Mouse (Mus musculus) heart, embryonic 12.5 days (tissue): ENCODE measurements around the gene Lyzl4. TPM values are rescaled to one million over a fixed set of nuclear protein-coding genes. Genes with fewer than 3 reads are reported as not detected.

Experiments
- ATAC-seq: fragments of 200-750 bp; cut with Nextera tagmentation; 2 replicates; pipeline ENCODE4 v1.8.0; 2017; ENCODE audit warnings: moderate TSS enrichment, moderate library complexity; ENCODE audit not compliant: insufficient number of reproducible peaks, low FRiP score
- H3K27ac ChIP-seq: fragments of 300-500 bp; sonication (generic); 2 replicates; pipeline ENCODE4 v1.5.1; 2016; ENCODE audit warnings: mild to moderate bottlenecking, moderate library complexity; ENCODE audit not compliant: poor library complexity, severe bottlenecking
- H3K27me3 ChIP-seq: fragments of 300-500 bp; sonication (generic); replicated peaks from 2 replicates; pipeline ENCODE4 v1.6.1; 2016; ENCODE audit warnings: mild to moderate bottlenecking, moderate library complexity
- H3K36me3 ChIP-seq: fragments of 300-500 bp; sonication (generic); 2 replicates; pipeline ENCODE4 v1.6.1; 2016; ENCODE audit warnings: mild to moderate bottlenecking, moderate library complexity
- H3K4me1 ChIP-seq: fragments of 300-500 bp; sonication (generic); replicated peaks from 2 replicates; pipeline ENCODE4 v1.6.1; 2016; ENCODE audit warnings: mild to moderate bottlenecking
- H3K4me2 ChIP-seq: fragments of 300-500 bp; sonication (generic); 2 replicates; pipeline ENCODE4 v1.6.1; 2016; ENCODE audit warnings: mild to moderate bottlenecking, moderate library complexity
- H3K4me3 ChIP-seq: fragments of 300-500 bp; sonication (generic); 2 replicates; pipeline ENCODE4 v1.5.1; 2016; ENCODE audit warnings: mild to moderate bottlenecking
- H3K9ac ChIP-seq: fragments of 300-500 bp; sonication (generic); 2 replicates; pipeline ENCODE4 v1.6.1; 2016; ENCODE audit warnings: mild to moderate bottlenecking, moderate library complexity
- H3K9me3 ChIP-seq: fragments of 300-500 bp; sonication (generic); replicated peaks from 2 replicates; pipeline ENCODE4 v1.6.1; 2016; ENCODE audit warnings: mild to moderate bottlenecking, moderate library complexity
- WGBS: fragments of 180-500 bp; shearing (Covaris S2); methylation state at CpG from one replicate; pipeline ENCODE4 v1.1.7; 2016; 5-methylcytosine and 5-hydroxymethylcytosine counted together
- polyA plus RNA-seq: library from polyadenylated mRNA; unstranded; fragments of >200 nt; fragmentation: Nextera tagmentation; extraction: Ambion mirVana; gene quantifications from 2 replicates; pipeline ENCODE4 v1.2.1, GENCODE M21; 2016

Gene Lyzl4
- polyA plus RNA-seq, 1 experiment from 2014 or later: not detected

DNA sequence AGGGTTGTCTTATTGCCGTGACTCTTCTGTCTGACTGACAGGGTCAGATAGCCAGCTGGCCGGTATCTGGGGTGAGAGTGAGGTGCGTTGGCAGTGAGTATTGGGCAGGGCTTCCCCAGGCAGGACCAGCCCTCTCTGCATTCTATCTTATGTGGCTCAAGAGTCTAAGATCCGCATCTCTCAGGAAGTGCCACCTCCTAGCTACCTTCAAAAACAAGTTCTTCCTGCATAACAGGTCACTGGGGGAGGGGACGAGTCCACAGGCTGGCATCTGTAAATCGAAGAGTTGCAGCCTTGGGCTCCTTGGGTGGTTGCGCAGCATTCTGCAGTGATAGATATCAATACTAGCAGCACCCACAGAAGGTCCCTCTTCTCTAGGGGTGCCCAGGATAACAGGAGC lies 5.1 kb upstream of the Lyzl4 start:
- no peaks in the 10 kb centered on the region for H3K36me3 ChIP-seq
- H3K9ac ChIP-seq: no peak overlapping the region
- H3K27me3 ChIP-seq: peaks cover 29% of the 10 kb centered on the region
- H3K9me3 ChIP-seq: no peaks in the 10 kb centered on the region
- H3K4me3 ChIP-seq: no peak overlapping the region
- H3K4me2 ChIP-seq: no peak overlapping the region
- no peak for ATAC-seq
- 53% methylated on average over 7 of the region's 7 CpGs for WGBS
- H3K4me1 ChIP-seq: peaks cover 13% of the 10 kb centered on the region
- no peak overlapping the region for H3K27ac ChIP-seq

DNA sequence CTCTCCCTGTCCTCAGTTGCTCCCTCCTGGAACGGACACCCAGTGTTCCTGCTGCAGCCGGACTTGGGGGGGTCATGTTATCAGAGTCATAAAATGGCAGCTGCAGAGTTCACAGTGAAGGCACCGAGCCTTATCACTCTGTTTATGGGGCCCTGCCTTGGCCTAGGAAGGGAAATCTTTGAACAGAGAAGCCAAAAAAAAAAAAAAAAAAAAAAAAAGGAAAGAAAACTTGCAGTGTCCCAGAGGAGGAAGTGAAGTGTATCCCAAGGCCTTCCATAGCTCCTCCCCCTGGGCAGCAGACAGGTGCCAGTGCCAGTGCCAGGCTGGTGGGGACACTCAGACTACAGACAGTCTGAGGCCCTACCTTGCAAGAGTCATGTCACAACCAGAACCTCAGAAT lies 3.0 kb upstream of the Lyzl4 start:
- WGBS: 34% methylated on average over 3 of the region's 3 CpGs
- no peak overlapping the region for H3K9ac ChIP-seq
- H3K27me3 ChIP-seq: peaks cover 51% of the 10 kb centered on the region

DNA sequence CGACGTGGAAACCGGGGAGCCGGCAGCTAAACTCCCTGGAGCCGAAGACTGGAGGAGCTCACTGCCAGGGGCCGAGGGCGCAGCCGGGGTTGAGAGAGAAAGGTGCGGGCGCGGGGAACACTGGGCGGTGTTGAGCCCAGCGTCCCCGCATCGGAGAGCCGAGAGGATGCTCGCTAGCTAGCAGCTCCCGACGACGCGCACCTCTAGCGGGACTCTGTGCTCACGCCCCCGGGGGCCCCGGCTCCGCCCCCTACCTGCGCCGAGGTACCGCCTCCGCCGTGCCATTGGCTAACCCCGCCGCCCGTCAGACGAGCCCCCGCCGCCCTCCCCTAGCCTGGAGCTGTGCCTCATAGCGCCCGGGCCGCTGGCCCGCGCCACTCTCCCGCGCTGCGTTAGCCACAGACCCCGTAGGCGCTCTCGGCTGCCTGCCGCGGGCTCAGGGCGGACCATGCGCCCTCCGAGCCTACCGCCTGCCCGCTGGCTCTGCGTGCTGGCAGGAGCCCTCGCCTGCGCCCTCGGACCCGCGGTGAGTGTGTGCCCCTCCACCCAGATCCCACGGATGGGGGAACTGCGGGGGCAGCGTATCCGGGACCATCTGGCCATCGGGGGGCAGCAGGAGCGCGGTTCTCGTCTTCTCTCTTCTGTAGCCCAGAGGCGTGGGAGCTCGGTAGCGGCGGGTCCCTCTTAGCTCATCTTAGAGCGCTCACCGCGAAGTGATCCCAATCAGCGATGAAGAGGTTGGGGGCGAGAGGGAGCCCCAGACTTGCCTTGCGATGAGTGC lies 695 bp upstream of the Lyzl4 start, which contains the start of gene Vipr1:
Gene Vipr1 (plus strand): TSS at position 316 of the 781 bp plus-strand sequence.
- Histone ChIP-seq H3K4me3 (peak within 1 kb of the TSS; percentile 53), H3K4me2 (peak within 1 kb of the TSS; percentile 91), H3K4me1 (peaks cover 21% of the 10 kb centered on the region), H3K36me3 (no peaks in the 10 kb centered on the region), H3K9me3 (no peaks in the 10 kb centered on the region), H3K27ac (no peak within 1 kb of the TSS), H3K9ac (peak within 1 kb of the TSS; percentile 64), H3K27me3 (peaks cover 74% of the 10 kb centered on the region)
- under 1% methylated on average over 78 of the region's 79 CpGs for WGBS
- peak; percentile 56 for ATAC-seq

More for the DNA sequence above, 3.0 kb upstream of the Lyzl4 start:
- Histone ChIP-seq H3K36me3 (no peaks in the 10 kb centered on the region), H3K4me1 (peaks cover 21% of the 10 kb centered on the region), H3K4me2 (no peak overlapping the region), H3K9me3 (no peaks in the 10 kb centered on the region), H3K27ac (no peak overlapping the region), H3K4me3 (no peak overlapping the region)
- ATAC-seq: no peak

DNA sequence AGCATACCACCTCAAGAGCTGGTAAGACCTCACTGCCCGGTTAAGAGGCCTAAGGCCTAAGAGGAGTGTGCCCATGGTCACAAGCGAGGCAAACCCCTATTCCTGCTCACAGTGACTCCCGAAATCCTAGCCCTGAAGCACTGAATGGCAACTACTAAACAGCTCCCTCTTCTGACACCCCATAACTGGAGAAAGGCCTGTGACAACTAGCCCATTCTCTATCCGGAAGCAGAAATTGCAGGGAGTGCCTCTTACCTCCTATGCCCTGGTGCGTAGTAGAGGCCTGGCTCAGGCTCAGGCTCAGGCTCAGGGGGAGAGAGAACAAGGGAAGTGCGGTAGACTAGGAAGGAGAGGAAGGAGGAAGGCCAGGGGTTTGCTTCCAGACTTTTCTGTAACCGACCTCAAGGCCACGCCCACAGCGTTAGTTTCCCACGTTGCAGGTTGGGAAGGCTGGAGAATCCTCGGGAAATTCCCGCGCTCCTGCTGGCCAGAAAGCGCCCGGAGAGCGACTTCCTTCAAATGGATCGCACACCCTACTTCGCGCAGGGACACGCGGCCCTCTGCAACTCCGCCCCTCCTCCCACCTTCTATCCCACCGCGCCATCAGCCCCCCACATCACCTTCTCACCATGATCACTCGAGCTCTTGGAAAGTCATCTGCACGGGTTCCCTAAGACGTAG lies 521 bp downstream of the Lyzl4 start:
- H3K4me1 ChIP-seq: peaks cover 21% of the 10 kb centered on the region
- peak overlapping the region; percentile 64 for H3K9ac ChIP-seq
- no peak for ATAC-seq
- peak overlapping the region; percentile 91 for H3K4me2 ChIP-seq
- peaks cover 83% of the 10 kb centered on the region for H3K27me3 ChIP-seq
- no peak overlapping the region for H3K27ac ChIP-seq
- H3K4me3 ChIP-seq: peak overlapping the region; percentile 53
- no peaks in the 10 kb centered on the region for H3K9me3 ChIP-seq
- H3K36me3 ChIP-seq: no peaks in the 10 kb centered on the region
- 10% methylated on average over 26 of the region's 27 CpGs for WGBS

DNA sequence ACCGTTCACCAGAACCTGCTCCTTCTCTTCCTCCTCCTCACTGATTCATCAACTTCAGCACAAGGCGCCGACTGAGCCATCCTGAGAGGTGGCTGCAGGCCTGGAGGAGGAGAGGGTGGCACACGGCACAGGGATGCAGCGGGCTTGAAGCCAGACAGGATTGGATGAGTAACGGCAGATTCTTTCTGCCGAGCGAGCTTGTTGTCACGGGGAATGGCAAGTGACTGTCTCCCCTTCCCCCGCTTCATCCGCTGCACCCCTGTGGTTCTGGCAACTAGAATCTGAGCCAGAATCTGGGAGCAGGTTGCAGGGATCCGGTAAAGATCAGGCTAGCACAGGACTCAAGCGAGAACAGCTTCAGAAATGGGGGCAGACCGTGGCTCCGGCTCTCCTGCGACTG lies 2.1 kb downstream of the Lyzl4 start:
- H3K27me3 ChIP-seq: peaks cover 93% of the 10 kb centered on the region
- no peak overlapping the region for H3K9ac ChIP-seq
- no peak for ATAC-seq
- H3K4me1 ChIP-seq: peaks cover 21% of the 10 kb centered on the region
- H3K4me3 ChIP-seq: no peak overlapping the region
- H3K27ac ChIP-seq: no peak overlapping the region
- H3K4me2 ChIP-seq: no peak overlapping the region
- no peaks in the 10 kb centered on the region for H3K9me3 ChIP-seq
- H3K36me3 ChIP-seq: no peaks in the 10 kb centered on the region
- WGBS: 53% methylated on average over 16 of the region's 16 CpGs

DNA sequence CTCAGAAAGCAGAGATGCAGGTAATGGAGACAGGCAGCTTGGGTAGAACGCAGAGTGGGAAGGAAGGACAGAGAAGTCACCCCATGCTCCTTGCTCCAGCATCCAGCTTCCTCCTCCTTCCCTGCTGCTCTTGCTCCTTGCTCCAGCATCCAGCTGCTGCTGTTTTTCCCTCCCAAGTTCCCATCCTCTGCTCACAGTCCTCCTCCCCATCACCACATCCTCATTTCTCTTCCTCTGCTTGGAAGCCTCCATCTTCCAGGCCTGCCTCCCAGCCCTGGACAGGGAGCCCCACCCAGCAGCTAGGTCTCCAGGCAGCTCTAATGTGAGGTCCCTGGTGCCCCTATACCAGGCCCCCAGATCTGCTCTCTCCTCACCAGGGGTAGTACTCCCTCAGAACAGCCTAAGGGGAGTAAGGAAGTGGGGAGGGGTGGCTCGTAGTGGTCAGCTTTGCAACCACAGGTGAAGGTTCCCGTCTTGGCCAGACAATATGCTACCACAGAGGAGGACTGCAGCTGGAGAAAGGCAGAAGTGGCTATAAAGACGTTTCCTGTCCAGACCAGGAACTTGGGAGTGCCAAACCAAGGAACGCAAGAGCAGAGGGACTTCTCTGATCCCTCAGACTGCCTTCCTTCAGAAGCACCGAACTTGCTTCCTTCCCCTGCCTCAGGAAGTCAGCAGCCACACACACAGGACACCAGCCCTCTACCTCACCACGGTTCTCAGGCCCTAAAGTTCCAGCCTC lies 5.9 kb downstream of the Lyzl4 start:
- no peak for ATAC-seq
- no peaks in the 10 kb centered on the region for H3K9me3 ChIP-seq
- H3K27me3 ChIP-seq: peaks cover 67% of the 10 kb centered on the region
- H3K9ac ChIP-seq: no peak overlapping the region
- no peaks in the 10 kb centered on the region for H3K36me3 ChIP-seq
- no peak overlapping the region for H3K27ac ChIP-seq
- 46% methylated on average over 7 of the region's 7 CpGs for WGBS
- no peak overlapping the region for H3K4me3 ChIP-seq
- peaks cover 11% of the 10 kb centered on the region for H3K4me1 ChIP-seq
- H3K4me2 ChIP-seq: no peak overlapping the region

DNA sequence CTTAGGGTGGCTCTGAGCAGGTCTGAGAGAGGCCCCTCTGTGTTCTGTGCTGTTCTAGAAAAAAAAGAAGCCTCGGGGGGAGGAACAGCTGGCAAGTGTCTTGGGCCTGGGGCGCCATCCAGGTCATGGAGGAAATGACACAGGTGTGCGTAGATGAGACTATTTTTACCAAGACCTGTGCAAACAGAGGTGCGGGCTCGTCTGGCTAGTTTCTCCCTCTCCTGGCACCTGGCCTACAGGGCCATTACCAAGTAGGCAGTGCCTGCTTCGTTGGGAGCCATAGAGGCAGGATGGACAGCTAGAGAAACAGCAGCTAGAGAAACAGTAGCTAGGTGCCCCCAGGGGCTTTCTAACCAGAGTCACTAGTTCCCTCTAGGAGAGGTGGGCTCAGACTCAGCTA lies 8.6 kb downstream of the Lyzl4 start:
- H3K4me2 ChIP-seq: no peak overlapping the region
- no peak overlapping the region for H3K27ac ChIP-seq
- peaks cover 40% of the 10 kb centered on the region for H3K27me3 ChIP-seq
- no peak for ATAC-seq
- peaks cover 11% of the 10 kb centered on the region for H3K4me1 ChIP-seq
- H3K4me3 ChIP-seq: no peak overlapping the region
- 78% methylated on average over 6 of the region's 6 CpGs for WGBS
- no peaks in the 10 kb centered on the region for H3K9me3 ChIP-seq
- no peak overlapping the region for H3K9ac ChIP-seq
- H3K36me3 ChIP-seq: no peaks in the 10 kb centered on the region

DNA sequence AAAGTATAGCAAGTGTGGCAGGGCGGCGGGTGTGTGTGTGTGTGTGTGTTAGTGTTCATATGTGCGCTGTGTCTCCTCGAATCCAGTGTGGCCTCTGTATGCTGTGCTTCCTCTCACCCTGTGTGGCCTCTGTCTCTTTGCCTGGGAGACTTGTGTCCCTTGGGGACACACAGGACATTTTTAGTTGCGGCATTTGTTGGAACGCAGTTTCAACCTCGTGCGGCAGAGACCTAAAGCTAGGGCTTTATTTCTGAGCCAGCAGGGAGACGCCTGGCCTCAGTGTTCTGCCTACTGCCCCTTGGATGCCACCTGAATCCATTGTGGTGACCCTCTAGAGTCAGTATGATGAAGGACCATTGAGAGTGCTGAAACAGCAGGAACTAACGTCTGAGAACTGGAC lies 9.0 kb downstream of the Lyzl4 start:
- Histone ChIP-seq H3K27me3 (peaks cover 36% of the 10 kb centered on the region), H3K4me3 (no peak overlapping the region), H3K36me3 (no peaks in the 10 kb centered on the region), H3K4me1 (peaks cover 11% of the 10 kb centered on the region), H3K9me3 (no peaks in the 10 kb centered on the region), H3K27ac (no peak overlapping the region), H3K4me2 (no peak overlapping the region), H3K9ac (no peak overlapping the region)
- ATAC-seq: no peak
- 86% methylated on average over 10 of the region's 10 CpGs for WGBS

DNA sequence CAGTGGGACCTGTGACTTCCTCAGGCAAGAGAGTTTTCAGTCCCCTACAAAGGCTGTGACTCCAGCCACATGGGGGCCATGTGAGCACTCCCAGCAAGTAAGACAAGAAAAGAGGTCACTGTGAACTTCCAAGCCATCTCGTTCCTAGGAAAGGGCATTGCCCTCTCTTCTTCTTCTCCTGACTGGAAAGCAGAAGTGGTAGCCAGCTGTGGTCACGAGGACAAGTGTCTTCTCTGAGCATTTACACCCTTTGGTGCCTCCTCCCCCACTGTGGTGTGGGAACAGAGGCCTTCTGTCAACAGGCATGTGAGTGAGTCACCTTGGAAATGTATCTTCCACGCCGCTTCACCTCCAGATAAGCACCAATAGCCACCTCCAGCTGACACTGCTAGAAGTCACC lies 9.9 kb downstream of the Lyzl4 start:
- peaks cover 28% of the 10 kb centered on the region for H3K27me3 ChIP-seq
- WGBS: 30% methylated on average over 4 of the region's 4 CpGs
- no peak overlapping the region for H3K9ac ChIP-seq
- peaks cover 11% of the 10 kb centered on the region for H3K4me1 ChIP-seq
- H3K9me3 ChIP-seq: no peaks in the 10 kb centered on the region
- no peak overlapping the region for H3K27ac ChIP-seq
- H3K4me2 ChIP-seq: no peak overlapping the region
- H3K36me3 ChIP-seq: no peaks in the 10 kb centered on the region
- no peak overlapping the region for H3K4me3 ChIP-seq
- ATAC-seq: no peak

DNA sequence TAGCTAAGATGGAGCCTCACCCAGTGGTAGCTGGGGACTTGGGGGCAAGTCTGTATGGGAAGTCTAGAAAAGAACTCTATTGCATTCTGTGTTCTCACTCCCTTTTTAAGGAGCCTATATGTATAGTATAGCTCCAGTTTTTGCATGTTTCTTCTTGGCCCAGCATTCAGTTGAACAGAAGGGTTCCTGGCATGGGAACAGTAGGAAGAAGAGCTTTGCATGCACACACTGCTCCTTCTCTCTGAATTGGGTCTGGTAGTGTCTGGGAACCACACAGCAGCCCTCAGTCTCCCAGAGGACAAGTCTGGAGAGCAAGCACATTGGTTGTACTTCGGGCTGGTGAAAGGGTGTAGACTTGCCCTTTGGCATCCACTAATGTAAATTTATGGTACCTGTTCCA lies 11.3 kb downstream of the Lyzl4 start:
- Histone ChIP-seq H3K9me3 (no peaks in the 10 kb centered on the region), H3K4me2 (no peak overlapping the region), H3K4me1 (peaks cover 11% of the 10 kb centered on the region), H3K4me3 (no peak overlapping the region), H3K9ac (no peak overlapping the region), H3K36me3 (no peaks in the 10 kb centered on the region), H3K27ac (no peak overlapping the region), H3K27me3 (peaks cover 16% of the 10 kb centered on the region)
- 79% methylated on average over 1 of the region's 1 CpGs for WGBS
- ATAC-seq: no peak

DNA sequence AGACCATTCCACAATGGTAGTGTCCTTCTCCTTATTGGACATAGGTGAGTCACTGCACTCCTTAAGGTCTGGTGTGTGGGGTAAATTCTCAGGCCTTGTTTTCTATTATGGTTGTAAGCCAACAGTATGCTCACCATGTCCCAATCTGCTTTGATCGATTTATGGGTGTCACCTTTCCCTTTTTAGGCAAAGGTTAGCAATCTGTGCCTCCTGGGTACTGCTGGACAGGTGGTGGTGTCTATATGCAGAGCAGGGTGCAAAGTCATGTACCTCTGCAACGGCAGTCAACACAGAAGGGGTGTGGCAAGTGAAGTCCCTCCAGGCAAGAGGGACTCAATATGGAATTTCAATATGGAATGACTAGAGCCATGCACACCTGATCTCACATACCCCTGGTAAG lies 17.0 kb downstream of the Lyzl4 start:
- 76% methylated on average over 2 of the region's 2 CpGs for WGBS
- Histone ChIP-seq H3K9ac (no peak overlapping the region), H3K36me3 (no peaks in the 10 kb centered on the region), H3K27ac (no peak overlapping the region), H3K4me2 (no peak overlapping the region), H3K27me3 (peaks cover 8% of the 10 kb centered on the region), H3K4me3 (no peak overlapping the region), H3K4me1 (peaks cover 10% of the 10 kb centered on the region), H3K9me3 (no peaks in the 10 kb centered on the region)
- no peak for ATAC-seq
